Mouse (Mus musculus) liver, postnatal 0 days (tissue): ENCODE data around the gene Tacc2.

Source experiments
- CTCF ChIP-seq: sonication (generic); IDR thresholded peaks from 2 replicates; pipeline ENCODE4 v1.5.1; 2016; ENCODE audit warnings: antibody characterized with exemption, low read depth
- EP300 ChIP-seq: IDR thresholded peaks from 2 replicates; pipeline ENCODE4 v1.6.1; 2016; ENCODE audit warnings: antibody characterized with exemption, low read depth, mild to moderate bottlenecking

DNA sequence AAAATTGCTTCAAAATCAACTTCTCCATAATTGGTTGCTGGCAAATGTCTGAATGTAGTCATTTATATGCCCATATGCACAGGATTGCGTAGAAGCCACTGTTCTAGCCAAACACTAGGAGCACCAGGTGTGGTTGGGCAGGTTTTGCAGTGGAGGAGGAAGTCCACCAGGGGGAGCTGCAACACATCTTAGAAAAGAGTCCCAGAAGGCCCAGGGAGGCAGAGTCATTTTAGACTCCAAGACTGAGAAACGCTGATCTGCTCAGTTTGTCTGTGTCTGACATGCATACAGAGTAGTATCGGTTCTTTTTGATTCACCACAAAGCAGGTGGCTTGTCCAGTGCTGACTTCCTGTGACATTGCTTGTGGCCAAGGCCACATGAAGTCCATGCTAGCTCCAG, 193.5 kb downstream of the Tacc2 start:
- peak; percentile 87 for TF ChIP-seq CTCF
- no peak for TF ChIP-seq EP300
